Mouse (Mus musculus) duodenum, adult 2 months (tissue): ENCODE data around the gene Zcchc3. TPM values are rescaled to one million over a fixed set of nuclear protein-coding genes. Genes with fewer than 3 reads are reported as not detected.

Source experiments
- polyA plus RNA-seq: library from polyadenylated mRNA; depleted of rRNA; stranded (reverse); fragments of >200 nt; gene quantifications from 2 replicates; pipeline ENCODE4 v1.2.3, GENCODE M21; 2012; ENCODE audit warnings: low replicate concordance; rRNA removed

The Zcchc3 gene
- polyA plus RNA-seq: 0.54 and 0.89 TPM in 2 replicates

DNA sequence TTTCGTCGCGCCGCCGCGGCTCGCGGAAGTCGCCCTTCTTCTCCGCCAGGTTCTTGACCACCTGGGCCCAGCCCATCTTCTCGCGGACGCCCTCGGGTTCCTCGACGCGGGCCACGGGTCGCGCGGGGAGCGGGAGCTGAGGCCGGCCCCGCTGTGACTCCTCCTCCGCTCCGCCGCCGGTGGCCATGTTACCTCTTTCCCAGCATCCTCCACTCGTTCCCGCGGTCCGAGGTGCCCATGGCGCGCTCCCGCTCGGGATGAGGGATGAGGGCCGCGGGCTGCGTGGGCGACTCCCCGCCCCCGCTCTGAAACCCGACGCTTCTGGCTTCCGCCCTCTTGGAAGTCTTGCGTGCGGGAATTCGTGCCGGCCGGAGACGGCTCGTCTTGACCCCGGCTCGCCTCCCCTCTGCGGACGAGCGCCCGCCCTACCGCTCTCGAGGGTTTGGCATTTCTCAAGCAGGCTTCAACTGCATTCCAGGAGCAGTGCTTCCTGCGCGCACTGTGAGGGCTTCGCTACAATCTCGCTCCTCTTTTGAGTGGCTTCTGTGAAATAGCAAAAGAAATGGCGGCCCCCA, at the start of gene Zcchc3:
Zcchc3 (minus strand) TSS at position 437 of the 575 bp plus-strand sequence.

DNA sequence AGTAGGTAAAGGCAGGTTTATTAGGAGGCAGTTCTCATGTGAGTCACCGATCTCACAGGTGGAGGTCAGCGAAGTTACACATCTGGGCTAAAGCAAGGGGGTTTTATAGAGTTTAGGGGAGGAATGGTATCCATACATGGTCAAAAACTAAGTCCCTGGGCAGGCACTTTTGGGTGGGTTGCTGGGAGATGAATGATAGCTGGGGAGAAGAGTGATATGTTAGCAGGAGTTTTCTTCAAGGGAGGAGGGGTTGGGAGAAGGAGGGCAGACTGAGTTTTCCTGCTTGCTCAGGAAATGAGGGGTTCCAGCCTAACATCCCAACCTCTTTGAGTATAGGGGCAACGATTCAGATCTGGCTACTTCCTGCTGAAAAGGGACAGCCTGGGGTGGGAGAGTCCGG, 460 bp upstream of the Zcchc3 start, which contains the start of gene 6820408C15Rik:
6820408C15Rik (plus strand) TSS at position 301 of the 400 bp plus-strand sequence.

DNA sequence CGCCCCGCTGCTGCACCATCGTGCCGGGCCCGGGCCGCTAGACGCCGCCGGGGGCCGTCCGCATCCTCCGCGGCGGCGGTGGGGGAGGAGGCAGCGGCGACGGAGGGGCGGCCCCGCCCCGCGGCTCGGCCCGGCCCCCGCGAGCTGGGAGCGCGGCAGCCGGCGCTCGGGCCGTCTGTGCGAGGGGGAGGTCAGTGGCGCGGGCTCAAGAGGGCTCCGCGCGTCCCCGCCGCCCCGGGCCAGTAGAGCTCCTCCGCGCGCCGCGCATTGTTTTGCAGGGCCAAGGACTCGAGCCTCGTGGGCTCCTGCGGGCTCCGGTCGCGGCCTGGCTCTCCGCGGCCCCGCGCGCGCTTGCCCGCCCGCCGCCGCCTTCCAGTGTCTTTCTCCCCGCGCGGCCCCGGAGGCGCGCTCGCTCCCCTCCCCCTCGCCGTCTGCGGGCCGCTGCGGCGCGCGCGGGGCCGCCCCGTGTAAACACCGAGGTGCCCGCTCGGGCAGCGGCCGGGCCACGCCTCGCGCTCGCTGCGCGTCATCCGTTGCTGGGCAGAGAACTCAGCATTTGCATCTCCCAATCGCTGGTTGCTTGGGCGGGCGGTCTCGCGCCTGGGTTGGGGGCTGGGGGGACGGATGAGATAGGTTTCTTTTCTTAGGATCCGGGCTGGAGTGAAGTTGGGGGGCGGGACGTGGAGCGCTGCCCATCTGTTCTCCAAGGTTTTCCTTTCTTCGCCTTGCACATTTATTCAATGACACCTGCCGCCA, 17.0 kb downstream of the Zcchc3 start, which contains the start of gene Sox12:
Sox12 (minus strand) TSS at position 384 of the 756 bp plus-strand sequence.

DNA sequence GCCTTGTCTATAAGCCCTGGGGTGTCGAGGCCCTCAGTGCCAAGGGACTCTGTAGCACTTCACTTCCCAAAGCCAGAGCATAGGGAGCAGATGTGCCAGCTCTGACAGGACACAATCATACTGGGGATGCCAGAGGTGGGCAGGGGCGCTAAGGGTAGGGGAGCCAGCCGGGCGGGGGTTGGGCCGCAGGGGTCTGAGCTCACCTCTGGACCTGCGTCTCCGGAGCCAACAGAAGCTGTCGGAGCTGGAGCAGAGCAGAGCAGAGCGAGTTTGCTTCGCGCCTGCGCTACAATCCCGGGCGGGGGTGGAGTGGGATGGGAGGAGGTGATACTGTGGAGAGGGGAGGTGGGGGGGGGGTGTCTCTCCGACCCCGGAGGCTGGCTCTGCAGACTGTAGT, 38.5 kb downstream of the Zcchc3 start, which contains the start of gene Nrsn2:
Nrsn2 (minus strand) TSS at position 294 of the 397 bp plus-strand sequence.

Other genes with a start within 250 kb of the Zcchc3 start
- gene Csnk2a1, start 188.2 kb downstream of the Zcchc3 start, polyA plus RNA-seq: 5.1 and 9.3 TPM in 2 replicates
- 29.8 and 43.3 TPM in 2 replicates for gene Tbc1d20, start 121.2 kb downstream of the Zcchc3 start, polyA plus RNA-seq
- 178 and 279 TPM in 2 replicates for gene Rbck1, start 82.4 kb downstream of the Zcchc3 start, polyA plus RNA-seq
- 4.9 and 33.5 TPM in 2 replicates for gene Trib3, start 71.0 kb downstream of the Zcchc3 start, polyA plus RNA-seq
- gene Nrsn2, start 38.4 kb downstream of the Zcchc3 start, polyA plus RNA-seq: 0.57 and 0.86 TPM in 2 replicates
- 3.0 and 3.3 TPM in 2 replicates for gene Sox12, start 17.0 kb downstream of the Zcchc3 start, polyA plus RNA-seq
- gene 6820408C15Rik, start 560 bp upstream of the Zcchc3 start, polyA plus RNA-seq: not detected in 2 replicates
- not detected in 2 replicates for gene Defb23, start 49.6 kb upstream of the Zcchc3 start, polyA plus RNA-seq
- not detected in 2 replicates for gene Defb20, start 62.0 kb upstream of the Zcchc3 start, polyA plus RNA-seq
- gene Defb22, start 75.1 kb upstream of the Zcchc3 start, polyA plus RNA-seq: not detected in 2 replicates
- gene Defb26, start 96.7 kb upstream of the Zcchc3 start, polyA plus RNA-seq: not detected in 2 replicates
- not detected in 2 replicates for gene Defb28, start 103.2 kb upstream of the Zcchc3 start, polyA plus RNA-seq
- gene Defb29, start 125.1 kb upstream of the Zcchc3 start, polyA plus RNA-seq: not detected in 2 replicates
- gene Gm17416, start 154.3 kb upstream of the Zcchc3 start, polyA plus RNA-seq: not detected in 2 replicates
- gene Defb21, start 157.7 kb upstream of the Zcchc3 start, polyA plus RNA-seq: not detected in 2 replicates
- gene Defb19, start 165.3 kb upstream of the Zcchc3 start, polyA plus RNA-seq: not detected in 2 replicates
- gene Defb45, start 184.4 kb upstream of the Zcchc3 start, polyA plus RNA-seq: not detected in 2 replicates
- not detected in 2 replicates for gene Defb36, start 189.3 kb upstream of the Zcchc3 start, polyA plus RNA-seq
- not detected in 2 replicates for gene Defb25, start 208.0 kb upstream of the Zcchc3 start, polyA plus RNA-seq
- 4.0 and 4.4 TPM in 2 replicates for gene Rem1, start 211.9 kb upstream of the Zcchc3 start, polyA plus RNA-seq